Mouse (Mus musculus) embryonic facial prominence, embryonic 14.5 days (tissue): ENCODE data around the gene Ifitm3. TPM values are rescaled to one million over a fixed set of nuclear protein-coding genes. Genes with fewer than 3 reads are reported as not detected.

ENCODE experiments used
- ATAC-seq: fragments of 200-750 bp; cut with Nextera tagmentation; 2 replicates; pipeline ENCODE4 v1.8.0; 2017; ENCODE audit warnings: low read depth, moderate number of reproducible peaks, moderate TSS enrichment
- DNase-seq: peaks from one replicate; pipeline ENCODE4 v3.0.0-alpha.2; 2015; ENCODE audit warnings: low spot score
- H3K27ac ChIP-seq: fragments of 300-500 bp; sonication (generic); replicated peaks from 2 replicates; pipeline ENCODE4 v1.5.1; 2014; ENCODE audit warnings: low read depth, mild to moderate bottlenecking, low read length, moderate library complexity
- H3K27me3 ChIP-seq: fragments of 300-500 bp; sonication (generic); replicated peaks from 2 replicates; pipeline ENCODE4 v1.6.1; 2014; ENCODE audit warnings: low read length; ENCODE audit not compliant: control insufficient read depth, insufficient read depth
- H3K36me3 ChIP-seq: fragments of 300-500 bp; sonication (generic); 2 replicates; pipeline ENCODE4 v1.6.1; 2014; ENCODE audit warnings: low read length, mixed read lengths; ENCODE audit not compliant: control insufficient read depth, insufficient read depth
- H3K4me1 ChIP-seq: fragments of 300-500 bp; sonication (generic); 2 replicates; pipeline ENCODE4 v1.6.1; 2014; ENCODE audit warnings: antibody characterized with exemption, low read length; ENCODE audit not compliant: control insufficient read depth, insufficient read depth
- H3K4me2 ChIP-seq: fragments of 300-500 bp; sonication (generic); 2 replicates; pipeline ENCODE4 v1.6.1; 2014; ENCODE audit warnings: low read depth, mild to moderate bottlenecking, low read length, moderate library complexity, mixed read lengths
- H3K4me3 ChIP-seq: fragments of 300-500 bp; sonication (generic); 2 replicates; pipeline ENCODE4 v1.5.1; 2014; ENCODE audit warnings: low read depth, mild to moderate bottlenecking, low read length
- H3K9ac ChIP-seq: fragments of 300-500 bp; sonication (generic); 2 replicates; pipeline ENCODE4 v1.6.1; 2014; ENCODE audit warnings: low read depth, mild to moderate bottlenecking, low read length, moderate library complexity, mixed read lengths
- H3K9me3 ChIP-seq: fragments of 300-500 bp; sonication (generic); 2 replicates; pipeline ENCODE4 v1.6.1; 2016; ENCODE audit warnings: low read length; ENCODE audit not compliant: control insufficient read depth
- WGBS: fragments of 180-500 bp; shearing (Covaris S2); extraction: QIAGEN DNeasy Blood & Tissue Kit; methylation state at CpG from one replicate; pipeline ENCODE4 v1.1.7; 2014; 5-methylcytosine and 5-hydroxymethylcytosine counted together
- polyA plus RNA-seq: library from polyadenylated mRNA; unstranded; fragments of >200 nt; fragmentation: Nextera tagmentation; extraction: Ambion mirVana; gene quantifications from 2 replicates; pipeline ENCODE4 v1.2.1, GENCODE M21; 2014

Gene Ifitm3
- 170 and 178 TPM in 2 replicates for polyA plus RNA-seq

DNA sequence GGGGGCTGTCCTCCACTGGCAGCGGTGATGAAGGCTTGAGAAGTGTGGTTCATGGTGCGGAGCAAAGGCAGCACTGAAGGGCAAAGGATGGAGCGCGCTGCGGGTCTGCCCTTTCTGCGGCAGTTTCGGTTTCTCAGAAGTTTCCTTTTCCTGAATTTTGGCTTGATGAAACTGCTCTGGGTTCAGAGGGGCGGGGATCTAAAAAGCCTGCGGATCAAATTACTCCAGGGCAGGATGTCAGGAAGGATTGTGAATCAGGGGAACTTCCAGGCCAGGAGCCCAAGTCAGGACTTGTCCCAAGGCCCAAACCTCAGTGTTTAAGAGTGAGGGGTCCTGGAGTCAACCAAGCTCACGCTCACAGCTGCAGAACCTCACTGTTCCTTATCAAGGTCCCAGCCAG is at the start of gene Ifitm3:
Gene Ifitm3, minus strand, starts transcription at position 178 of the 400 bp plus-strand sequence.
- ATAC-seq (no peak), DNase-seq (peak; percentile 87)
- H3K27me3 ChIP-seq: no peaks in the 10 kb centered on the region
- peak within 1 kb of the TSS; percentile 59 for H3K4me2 ChIP-seq
- peak within 1 kb of the TSS; percentile 78 for H3K27ac ChIP-seq
- H3K9ac ChIP-seq: peak within 1 kb of the TSS; percentile 69
- H3K4me3 ChIP-seq: peak within 1 kb of the TSS; percentile 42
- no peaks in the 10 kb centered on the region for H3K36me3 ChIP-seq
- WGBS: 8% methylated on average over 10 of the region's 10 CpGs
- H3K9me3 ChIP-seq: no peaks in the 10 kb centered on the region
- peaks cover 8% of the 10 kb centered on the region; the same call in 1 of the 2 replicates for H3K4me1 ChIP-seq

DNA sequence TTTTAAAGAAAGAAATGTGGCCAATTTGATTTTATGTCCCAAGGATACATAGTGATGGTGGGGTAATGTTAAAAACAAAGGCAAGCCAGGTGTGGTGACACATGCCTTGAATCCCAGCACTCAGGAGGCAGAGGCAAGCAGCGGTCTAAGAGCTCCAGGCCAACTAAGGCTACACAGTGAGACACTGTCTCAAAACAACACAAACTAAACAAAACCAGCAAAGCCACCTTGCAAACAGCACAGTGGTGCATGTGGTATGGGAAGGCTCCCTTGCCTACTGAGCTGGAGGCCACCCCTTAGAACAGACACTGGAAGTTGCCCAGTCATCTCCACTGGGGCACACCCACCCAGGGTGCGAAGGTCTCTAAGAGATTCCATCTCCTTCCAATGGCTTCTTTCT is 49.4 kb upstream of the Ifitm3 start:
- H3K9me3 ChIP-seq: no peaks in the 10 kb centered on the region
- H3K4me3 ChIP-seq: peak overlapping the region; percentile 80
- H3K4me1 ChIP-seq: peaks cover 10% of the 10 kb centered on the region
- H3K27ac ChIP-seq: no peak overlapping the region
- ATAC-seq (no peak), DNase-seq (no peak)
- peaks cover 12% of the 10 kb centered on the region; the same call in 1 of the 2 replicates for H3K36me3 ChIP-seq
- H3K4me2 ChIP-seq: peak overlapping the region; percentile 93
- 77% methylated on average over 2 of the region's 2 CpGs for WGBS
- H3K27me3 ChIP-seq: no peaks in the 10 kb centered on the region
- H3K9ac ChIP-seq: peak overlapping the region; percentile 89; the same call in 1 of the 2 replicates

DNA sequence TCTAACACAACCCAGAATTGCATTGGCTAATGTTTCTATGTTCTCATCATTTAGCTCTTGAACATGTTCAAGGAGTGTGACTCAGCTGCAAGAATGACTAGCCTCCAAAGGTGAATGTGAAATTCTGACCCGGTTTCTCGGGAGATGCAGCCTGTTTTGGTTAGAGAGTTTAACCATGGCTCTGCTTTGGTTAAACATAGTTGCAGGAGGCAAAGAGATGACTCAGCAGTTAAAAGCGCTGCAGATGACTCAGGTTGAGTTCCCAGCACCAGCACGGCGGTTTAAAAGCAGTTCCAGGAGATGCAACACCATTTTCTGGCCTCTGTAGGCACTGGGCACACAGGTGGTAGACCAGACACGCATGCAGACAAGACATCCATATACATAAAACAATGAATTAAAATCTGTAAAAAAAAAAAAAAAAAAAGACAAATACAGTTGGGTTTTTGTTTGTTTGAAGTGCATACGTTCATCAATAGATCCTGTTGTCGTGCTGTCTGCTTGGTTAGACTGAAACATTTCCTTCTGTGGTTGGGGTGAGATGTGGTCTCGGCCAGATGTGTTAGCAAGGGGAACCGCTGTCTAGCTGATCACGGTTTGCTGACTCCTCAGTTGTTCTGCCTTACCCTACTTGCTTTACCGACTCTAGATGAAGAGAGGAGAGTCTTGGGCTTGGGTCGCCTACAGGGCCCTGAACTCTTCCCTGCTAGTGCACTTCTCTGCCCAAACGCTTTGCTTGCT is 48.2 kb upstream of the Ifitm3 start:
- Histone ChIP-seq H3K9ac (no peak overlapping the region), H3K4me3 (no peak overlapping the region), H3K27me3 (no peaks in the 10 kb centered on the region), H3K4me2 (no peak overlapping the region), H3K27ac (no peak overlapping the region), H3K9me3 (no peaks in the 10 kb centered on the region), H3K4me1 (peaks cover 10% of the 10 kb centered on the region), H3K36me3 (0 out of 2 replicates have a peak, but pooled peaks cover 3% of the 10 kb centered on the region)
- ATAC-seq: no peak
- no peak for DNase-seq
- 90% methylated on average over 14 of the region's 14 CpGs for WGBS

DNA sequence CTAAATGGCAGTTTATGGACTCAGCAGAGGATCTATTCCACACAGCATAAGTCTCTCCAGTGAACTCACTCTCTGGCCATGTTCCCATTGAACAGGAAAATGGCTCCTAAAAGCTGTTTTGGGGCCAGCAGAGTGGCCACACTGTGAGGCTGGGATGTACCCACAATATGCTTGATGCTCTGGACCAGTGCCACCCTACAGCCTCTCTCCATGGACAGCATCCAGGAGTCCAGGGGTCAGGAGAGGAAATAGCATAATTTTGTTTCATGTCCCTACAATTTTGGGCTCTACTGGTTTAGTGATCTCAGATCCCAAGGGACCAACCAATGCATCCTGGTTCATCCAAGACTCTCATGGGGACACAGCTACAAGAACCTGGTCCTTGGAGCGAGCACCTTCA is 47.0 kb upstream of the Ifitm3 start:
- Histone ChIP-seq H3K4me2 (no peak overlapping the region), H3K27me3 (no peaks in the 10 kb centered on the region), H3K36me3 (no peaks in the 10 kb centered on the region), H3K9ac (no peak overlapping the region), H3K4me1 (peaks cover 10% of the 10 kb centered on the region), H3K9me3 (no peaks in the 10 kb centered on the region), H3K27ac (no peak overlapping the region), H3K4me3 (no peak overlapping the region)
- ATAC-seq (no peak), DNase-seq (no peak)
- WGBS: 96% methylated on average over 1 of the region's 1 CpGs

DNA sequence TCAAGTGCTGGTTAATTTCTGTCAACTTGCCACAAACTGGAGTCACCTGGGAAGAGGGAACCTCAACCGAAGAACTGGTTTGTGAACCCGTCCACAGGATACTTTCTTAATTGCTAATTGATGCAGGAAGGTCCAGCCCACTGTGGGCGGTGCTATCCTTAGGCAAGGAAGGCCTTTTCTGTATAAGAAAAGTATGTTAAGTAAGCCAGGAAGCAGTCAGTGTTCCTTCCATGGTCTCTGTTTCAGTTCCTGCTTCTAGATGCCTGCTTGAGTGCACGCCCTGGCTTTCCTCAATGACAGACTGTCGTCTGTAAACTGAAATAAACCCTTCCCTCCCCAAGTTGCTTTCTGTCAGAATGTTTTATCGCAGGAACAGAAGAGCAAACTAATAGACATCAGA is 46.4 kb upstream of the Ifitm3 start:
- no peak for DNase-seq
- H3K36me3 ChIP-seq: no peaks in the 10 kb centered on the region
- 89% methylated on average over 6 of the region's 6 CpGs for WGBS
- no peak overlapping the region for H3K27ac ChIP-seq
- H3K9me3 ChIP-seq: no peaks in the 10 kb centered on the region
- ATAC-seq: no peak
- H3K9ac ChIP-seq: no peak overlapping the region
- H3K4me3 ChIP-seq: no peak overlapping the region
- H3K4me2 ChIP-seq: no peak overlapping the region
- H3K27me3 ChIP-seq: no peaks in the 10 kb centered on the region
- peaks cover 10% of the 10 kb centered on the region for H3K4me1 ChIP-seq

GRCm38 (mm10) chr7:141055785-141056184 is 45.2 kb upstream of the Ifitm3 start:
- Histone ChIP-seq H3K36me3 (no peaks in the 10 kb centered on the region), H3K9me3 (no peaks in the 10 kb centered on the region), H3K27ac (no peak overlapping the region), H3K4me1 (peaks cover 4% of the 10 kb centered on the region; the same call in 1 of the 2 replicates), H3K4me3 (no peak overlapping the region), H3K4me2 (no peak overlapping the region), H3K9ac (no peak overlapping the region), H3K27me3 (no peaks in the 10 kb centered on the region)
- WGBS: 81% methylated on average over 4 of the region's 4 CpGs
- no peak for DNase-seq
- no peak for ATAC-seq

- 78% methylated on average over 2 of the region's 2 CpGs for WGBS
- Histone ChIP-seq H3K4me1 (peaks cover under 1% of the 10 kb centered on the region), H3K9me3 (0 out of 2 replicates have a peak, but pooled peaks cover 3% of the 10 kb centered on the region), H3K27me3 (no peaks in the 10 kb centered on the region), H3K4me2 (no peak overlapping the region), H3K36me3 (no peaks in the 10 kb centered on the region), H3K27ac (no peak overlapping the region), H3K4me3 (no peak overlapping the region), H3K9ac (no peak overlapping the region)
- DNase-seq: no peak
- no peak for ATAC-seq
These were observed 41.9 kb upstream of the Ifitm3 start for GRCm38 (mm10) chr7:141052421-141052820.

DNA sequence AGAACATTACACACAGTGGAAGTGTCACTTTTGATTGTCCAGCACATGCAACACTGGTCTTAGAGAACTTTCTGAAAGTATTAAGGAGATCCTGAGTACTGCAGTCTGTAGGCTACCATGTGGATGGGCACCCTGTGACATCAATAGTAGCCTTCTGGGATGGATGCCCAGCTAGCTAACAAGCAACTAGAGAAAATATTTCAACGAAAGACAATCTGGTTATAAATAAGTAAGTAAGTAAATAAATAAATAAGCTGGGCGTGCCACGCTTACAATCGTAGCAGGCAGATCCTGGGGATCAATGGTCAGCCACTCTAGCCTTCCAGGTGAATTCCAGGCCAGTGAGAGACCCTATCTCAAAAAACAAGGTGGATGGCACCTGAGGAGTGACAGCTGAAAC is 41.4 kb upstream of the Ifitm3 start:
- no peaks in the 10 kb centered on the region for H3K27me3 ChIP-seq
- H3K27ac ChIP-seq: no peak overlapping the region
- DNase-seq (no peak), ATAC-seq (no peak)
- no peak overlapping the region for H3K4me3 ChIP-seq
- H3K4me2 ChIP-seq: no peak overlapping the region
- H3K36me3 ChIP-seq: no peaks in the 10 kb centered on the region
- H3K4me1 ChIP-seq: peaks cover 5% of the 10 kb centered on the region
- no peak overlapping the region for H3K9ac ChIP-seq
- WGBS: 93% methylated on average over 4 of the region's 4 CpGs
- 0 out of 2 replicates have a peak, but pooled peaks cover 3% of the 10 kb centered on the region for H3K9me3 ChIP-seq
